Mouse (Mus musculus) spleen, postnatal 10 days (tissue): Measurements from ENCODE around the gene Fgf12.

Source experiments
- DNase-seq, 2 experiments: peaks; one replicate each; pipeline ENCODE4 v3.0.0; 2021 to 2022; ENCODE audit warnings: low spot score in 2 of 2

The Fgf12 gene

GRCm38 (mm10) chr16:28752638-28753118, at the start of gene Fgf12:
Gene Fgf12 (minus strand): TSS chr16:28753068.
- DNase-seq: no peak

- no peak for DNase-seq
These were observed 40.2 kb upstream of the Fgf12 start for GRCm38 (mm10) chr16:28793115-28793514.

GRCm38 (mm10) chr16:28770276-28770675, 17.4 kb upstream of the Fgf12 start:
- DNase-seq: no peak

DNA sequence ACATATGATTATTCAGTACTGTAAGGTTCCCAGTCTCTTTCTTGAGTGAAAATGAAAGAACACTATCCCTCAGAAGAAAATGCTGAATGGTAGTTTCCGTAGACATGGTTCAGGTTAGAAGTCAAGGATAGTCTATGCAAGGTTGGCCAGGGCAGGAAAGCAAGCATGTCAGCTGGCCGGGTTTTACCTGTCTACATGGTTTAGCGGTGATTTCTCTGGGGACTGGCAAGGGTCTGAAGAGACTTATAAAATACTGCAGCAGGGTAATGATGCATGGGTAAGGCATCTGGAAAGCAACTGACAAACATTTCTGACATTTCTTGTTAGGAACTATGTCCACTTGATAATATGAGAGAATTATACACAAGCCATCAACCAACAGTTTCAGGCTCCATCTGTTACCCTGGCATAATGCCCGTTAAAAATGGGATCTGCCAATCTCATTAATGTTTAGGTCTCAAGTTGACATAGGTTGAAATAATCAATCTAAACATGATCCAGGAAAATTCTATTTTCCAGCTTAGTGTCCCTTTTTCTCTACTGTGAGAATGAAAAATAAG, 8.6 kb upstream of the Fgf12 start:
- DNase-seq: no peak

DNA sequence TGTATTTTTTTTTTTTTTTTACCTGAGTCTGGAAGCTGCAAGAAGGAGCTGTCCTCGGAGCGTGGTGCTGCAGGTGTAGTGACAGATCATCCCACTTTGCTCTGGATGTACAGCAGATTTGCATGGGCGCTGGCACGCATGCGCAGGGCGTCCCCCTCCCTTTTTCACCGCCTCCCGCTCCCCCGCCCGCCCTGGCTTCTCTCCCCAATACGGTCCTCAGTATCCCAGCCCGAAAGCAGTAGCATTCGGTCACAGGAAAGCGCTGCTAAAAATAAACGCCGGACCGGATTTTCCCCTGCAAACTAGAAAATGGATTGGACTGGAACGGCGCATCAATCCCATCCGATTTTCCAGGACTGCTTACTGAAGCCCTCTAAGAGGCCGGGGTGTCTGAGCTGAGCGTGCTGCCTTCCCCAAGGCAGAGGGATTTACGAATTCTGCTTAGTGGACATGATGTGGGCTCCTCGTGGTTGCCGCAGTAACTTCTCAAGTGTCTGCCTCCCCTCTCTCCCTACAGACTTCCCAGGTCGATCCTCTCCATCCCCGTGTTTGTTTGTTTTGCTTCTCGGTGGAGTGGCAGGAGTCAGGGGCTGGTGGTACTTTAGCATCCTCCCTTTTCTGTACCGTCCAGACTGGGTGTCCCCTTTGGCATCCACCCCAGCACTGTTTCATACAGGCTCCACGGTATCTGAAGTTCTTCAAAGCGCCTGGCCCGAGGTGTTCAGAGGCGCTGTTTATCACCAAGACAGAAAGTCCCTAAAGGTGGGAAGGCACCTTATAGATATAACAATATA, 453 bp upstream of the Fgf12 start:
- DNase-seq: no peak

DNA sequence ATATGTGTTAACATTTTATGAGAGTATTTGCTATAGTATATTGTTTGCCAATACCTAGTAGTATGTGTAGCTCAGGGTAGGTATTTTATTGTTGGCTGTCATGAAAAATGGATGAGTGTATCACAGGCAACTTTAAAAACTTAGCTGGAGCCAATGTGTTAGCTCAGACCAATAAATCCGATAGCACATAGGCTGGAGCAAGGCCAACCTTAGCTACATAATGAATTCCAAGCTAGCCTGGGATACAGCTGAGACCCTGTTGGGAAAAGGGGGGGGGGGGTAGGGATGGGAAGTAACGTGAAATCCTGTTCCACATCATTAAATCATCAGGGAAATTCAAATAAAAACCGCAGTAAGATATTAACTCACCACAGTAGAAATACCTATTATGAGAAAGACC, 18.4 kb downstream of the Fgf12 start:
- no peak for DNase-seq

DNA sequence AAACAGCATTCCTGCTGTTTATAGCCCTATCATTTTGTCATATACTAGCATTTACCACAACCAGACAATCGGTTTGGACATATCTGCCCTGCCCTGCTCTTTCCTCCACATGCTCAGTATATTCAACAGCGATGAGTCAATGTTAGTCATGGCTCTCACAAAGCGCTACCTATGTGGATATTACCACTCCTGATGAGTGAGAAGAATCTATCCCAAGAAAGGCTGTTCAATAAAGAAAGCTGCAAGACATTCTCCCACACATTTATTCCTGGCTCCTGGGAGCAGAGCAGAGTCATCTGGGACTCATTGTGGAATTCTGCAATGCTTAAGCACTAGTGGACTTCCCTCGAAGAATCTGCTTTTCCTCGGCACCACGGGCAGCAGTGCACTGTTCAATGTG, 26.1 kb downstream of the Fgf12 start:
- DNase-seq: no peak

- DNase-seq: no peak
These were observed 46.2 kb downstream of the Fgf12 start for GRCm38 (mm10) chr16:28706623-28707022.

DNA sequence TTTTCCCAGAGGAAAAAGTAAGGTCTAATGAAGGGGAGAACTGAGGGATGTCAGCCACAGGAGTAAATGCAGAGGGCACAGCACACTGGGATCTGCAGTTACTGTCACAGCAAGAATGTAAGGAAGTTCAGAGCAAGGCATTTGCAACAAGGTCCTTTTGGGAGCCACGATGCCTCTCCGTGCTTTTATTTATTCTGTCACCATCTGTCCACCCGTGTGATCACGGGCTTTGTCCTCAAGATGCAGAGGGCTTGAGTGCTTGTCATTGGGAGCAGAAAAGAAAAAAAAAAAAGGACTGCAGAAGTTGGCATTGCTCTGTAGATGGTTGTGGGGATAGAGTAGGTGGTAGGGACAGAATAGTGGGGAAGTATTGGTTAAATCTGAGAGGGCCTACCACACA, 52.5 kb downstream of the Fgf12 start:
- DNase-seq: no peak

GRCm38 (mm10) chr16:28696851-28697250, 56.0 kb downstream of the Fgf12 start:
- no peak for DNase-seq

DNA sequence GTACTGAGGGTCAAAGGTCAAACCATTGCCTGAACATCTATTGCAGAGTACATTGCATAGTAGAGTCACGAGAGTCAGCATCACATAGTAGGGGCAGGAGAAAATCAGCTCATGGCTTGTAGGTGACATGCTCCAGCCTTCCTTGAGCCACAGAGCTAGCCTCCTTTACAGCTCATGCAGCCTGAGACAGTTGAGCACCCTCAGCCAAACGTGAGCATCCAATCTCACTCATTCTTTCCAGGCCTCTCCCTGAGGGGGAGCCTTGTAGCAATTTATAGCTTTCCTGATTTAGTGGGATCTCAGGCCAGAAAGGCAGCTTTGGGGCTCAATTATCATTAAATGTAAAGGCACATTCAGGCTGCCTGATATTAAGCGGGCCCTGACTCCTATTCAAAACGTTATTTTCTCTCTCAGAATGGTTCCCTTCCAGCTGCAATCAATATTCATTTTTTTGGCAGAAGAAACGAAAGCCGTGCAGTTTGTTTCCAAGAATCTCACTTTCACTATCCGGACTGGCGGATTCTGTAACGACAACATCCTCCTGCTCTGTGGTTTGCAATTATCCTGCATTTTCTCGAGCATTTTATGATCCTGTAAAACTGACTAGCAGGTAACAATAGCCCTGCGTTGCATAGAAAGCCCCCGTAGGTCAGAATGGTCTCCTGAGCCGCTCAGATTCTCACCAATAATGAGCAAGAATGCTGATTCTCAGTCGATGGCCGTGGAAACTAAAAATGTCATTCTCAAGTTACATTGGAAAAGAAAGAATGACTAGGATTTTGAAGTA, 58.6 kb downstream of the Fgf12 start:
- no peak for DNase-seq

DNA sequence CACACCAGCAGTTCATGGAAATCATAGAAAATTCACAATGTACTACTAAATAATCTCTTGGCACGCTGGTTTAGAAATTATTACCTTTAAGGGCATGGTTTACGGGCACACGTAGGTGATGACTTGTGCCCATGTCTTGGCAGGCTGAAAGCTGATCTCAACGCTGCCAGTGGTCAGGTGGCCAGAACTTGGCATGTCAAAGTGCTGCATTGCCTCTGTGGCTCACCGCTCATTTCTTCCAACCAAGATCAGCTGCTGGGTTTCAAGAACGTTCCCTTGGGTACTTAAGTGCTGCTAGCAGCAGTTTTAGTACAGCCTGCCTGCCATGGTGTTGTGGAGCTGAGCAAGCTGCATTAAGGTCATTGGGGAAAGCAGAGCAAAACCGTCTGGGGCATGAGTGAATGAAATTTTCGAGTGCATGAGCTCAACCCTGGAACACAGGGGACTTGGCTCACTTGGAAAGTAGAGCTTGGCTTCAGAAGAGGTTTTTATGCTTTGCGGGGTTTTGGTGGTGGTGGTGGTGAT, 63.9 kb downstream of the Fgf12 start:
- DNase-seq: no peak

DNA sequence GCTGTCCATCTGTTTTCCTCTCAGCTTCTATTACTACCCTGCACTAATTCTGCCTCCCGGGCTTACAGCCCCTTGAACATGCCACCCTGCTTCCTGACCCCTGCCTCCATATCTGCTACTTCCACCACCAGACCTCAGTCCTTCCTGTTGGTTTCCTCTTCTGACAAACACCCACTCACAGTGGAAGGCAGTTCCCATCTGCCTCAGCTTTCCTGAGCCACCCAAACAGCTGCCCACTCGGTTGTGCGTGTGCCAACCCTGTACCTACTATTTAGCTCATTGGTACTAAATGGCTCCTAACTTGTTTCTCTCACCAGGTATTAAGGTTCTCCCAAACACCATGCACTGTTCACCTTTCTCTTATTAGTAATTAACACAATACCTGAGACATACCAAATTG, 71.2 kb downstream of the Fgf12 start:
- no peak for DNase-seq

GRCm38 (mm10) chr16:28668815-28669347, 84.0 kb downstream of the Fgf12 start:
- DNase-seq: no peak

DNA sequence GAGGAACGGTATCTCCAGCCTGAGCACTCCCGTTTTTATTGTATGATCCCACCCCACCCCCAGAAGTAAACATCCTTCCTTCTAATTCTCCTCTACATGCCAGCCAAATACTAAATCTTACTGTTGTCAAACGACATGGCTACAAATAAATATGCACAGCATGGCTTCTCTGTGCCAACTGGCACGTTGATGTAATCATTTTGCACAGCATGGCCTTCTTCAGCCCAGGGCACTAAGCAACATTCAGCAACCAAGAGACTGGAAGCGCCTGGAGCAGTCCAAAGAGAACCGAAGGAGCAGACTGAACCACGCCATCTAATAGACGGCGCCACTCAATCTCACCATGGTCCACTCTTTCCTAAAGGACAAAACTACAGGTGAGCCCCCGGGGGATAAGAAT, 100.2 kb downstream of the Fgf12 start:
- no peak for DNase-seq

DNA sequence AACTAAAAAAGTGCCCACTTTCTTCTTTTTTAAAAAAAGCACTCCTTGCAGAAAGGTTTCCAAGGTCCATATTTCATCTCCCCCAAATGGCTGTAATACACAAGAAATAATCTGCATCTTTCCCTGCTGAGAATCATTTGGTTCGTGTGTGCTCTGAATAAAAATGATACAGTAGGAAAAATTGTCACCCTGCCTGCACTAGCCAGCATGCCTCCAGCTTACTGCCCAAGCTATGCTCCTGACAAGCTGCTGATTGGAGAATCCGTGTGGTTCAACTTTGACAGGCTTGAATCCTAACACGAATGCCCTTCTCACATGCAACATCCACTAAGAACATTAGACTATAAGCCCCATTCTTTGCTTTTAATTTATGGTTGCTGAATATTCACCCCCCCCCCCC, 102.3 kb downstream of the Fgf12 start:
- no peak for DNase-seq

GRCm38 (mm10) chr16:28645030-28645429, 107.8 kb downstream of the Fgf12 start:
- no peak for DNase-seq

GRCm38 (mm10) chr16:28631721-28632120, 121.1 kb downstream of the Fgf12 start:
- no peak for DNase-seq

- no peak for DNase-seq
These were observed 121.9 kb downstream of the Fgf12 start for GRCm38 (mm10) chr16:28630771-28631484.

- no peak for DNase-seq
These were observed 126.6 kb downstream of the Fgf12 start for GRCm38 (mm10) chr16:28626259-28626658.

- DNase-seq: no peak
These were observed 127.2 kb downstream of the Fgf12 start for GRCm38 (mm10) chr16:28625689-28626088.
